Mouse (Mus musculus): ENCODE results near the gene Ktn1. TPM values are rescaled to one million over a fixed set of nuclear protein-coding genes. Genes with fewer than 3 reads are reported as not detected.
A peak's percentile ranks its signal among the peaks of the same experiment; 100 is the strongest.

The Ktn1 gene
- polyA plus RNA-seq (2015; fragmentation: Nextera tagmentation; extraction: Ambion mirVana) = 59.1 and 64.5 TPM in 2 replicates

- ATAC-seq (ENCODE audit: low FRiP score) = no peak
- Histone ChIP-seq H3K27ac (replicated peaks) (peak within 1 kb of the TSS; percentile 87), H3K27me3 (replicated peaks) (no peaks in the 10 kb centered on the region), H3K4me1 (peaks cover 24% of the 10 kb centered on the region), H3K4me2 (peak within 1 kb of the TSS; percentile 69), H3K36me3 (no peaks in the 10 kb centered on the region), H3K4me3 (replicated peaks) (peak within 1 kb of the TSS; percentile 84), H3K9ac (replicated peaks) (peak within 1 kb of the TSS; percentile 90), H3K9me3 (replicated peaks) (no peaks in the 10 kb centered on the region)
- WGBS = 60% methylated on average over 5 of the region's 5 CpGs
These were observed at the start of gene Ktn1 for GRCm38 (mm10) chr14:47648218-47648617. Gene Ktn1 (plus strand): TSS chr14:47648448.

GRCm38 (mm10) chr14:47613254-47613653 lies 35.0 kb upstream of the Ktn1 start:
- Histone ChIP-seq H3K4me1 (0 out of 2 replicates have a peak, but pooled peaks cover 3% of the 10 kb centered on the region), H3K27me3 (replicated peaks) (no peaks in the 10 kb centered on the region), H3K27ac (replicated peaks) (no peak overlapping the region), H3K36me3 (no peaks in the 10 kb centered on the region), H3K4me2 (no peak overlapping the region), H3K9me3 (replicated peaks) (no peaks in the 10 kb centered on the region), H3K9ac (replicated peaks) (no peak overlapping the region), H3K4me3 (replicated peaks) (no peak overlapping the region)
- 45% methylated on average over 7 of the region's 7 CpGs for WGBS
- no peak for ATAC-seq (ENCODE audit: low FRiP score)

- no peak overlapping the region for H3K4me3 ChIP-seq (replicated peaks)
- no peak overlapping the region for H3K9ac ChIP-seq (replicated peaks)
- no peaks in the 10 kb centered on the region for H3K27me3 ChIP-seq (replicated peaks)
- no peaks in the 10 kb centered on the region for H3K9me3 ChIP-seq (replicated peaks)
- H3K4me2 ChIP-seq = no peak overlapping the region
- H3K27ac ChIP-seq (replicated peaks) = no peak overlapping the region
- no peaks in the 10 kb centered on the region for H3K4me1 ChIP-seq
- no peaks in the 10 kb centered on the region for H3K36me3 ChIP-seq
- 93% methylated on average over 5 of the region's 5 CpGs for WGBS
- no peak for ATAC-seq (ENCODE audit: low FRiP score)
These were observed 29.4 kb upstream of the Ktn1 start for GRCm38 (mm10) chr14:47618891-47619290.

- H3K4me2 ChIP-seq = no peak overlapping the region
- 86% methylated on average over 5 of the region's 5 CpGs for WGBS
These were observed 26.3 kb upstream of the Ktn1 start for GRCm38 (mm10) chr14:47621901-47622300.

GRCm38 (mm10) chr14:47624837-47625236 lies 23.4 kb upstream of the Ktn1 start:
- Histone ChIP-seq H3K9me3 (replicated peaks) (no peaks in the 10 kb centered on the region), H3K27me3 (replicated peaks) (no peaks in the 10 kb centered on the region), H3K4me1 (no peaks in the 10 kb centered on the region), H3K9ac (replicated peaks) (no peak overlapping the region), H3K4me2 (no peak overlapping the region), H3K36me3 (no peaks in the 10 kb centered on the region), H3K27ac (replicated peaks) (no peak overlapping the region), H3K4me3 (replicated peaks) (no peak overlapping the region)
- no peak for ATAC-seq (ENCODE audit: low FRiP score)
- WGBS = 69% methylated on average over 3 of the region's 3 CpGs

More at GRCm38 (mm10) chr14:47621901-47622300, 26.3 kb upstream of the Ktn1 start:
- Histone ChIP-seq H3K9me3 (replicated peaks) (no peaks in the 10 kb centered on the region), H3K36me3 (no peaks in the 10 kb centered on the region), H3K4me1 (no peaks in the 10 kb centered on the region), H3K9ac (replicated peaks) (no peak overlapping the region), H3K27ac (replicated peaks) (no peak overlapping the region), H3K4me3 (replicated peaks) (no peak overlapping the region), H3K27me3 (replicated peaks) (no peaks in the 10 kb centered on the region)
- no peak for ATAC-seq (ENCODE audit: low FRiP score)

- H3K27ac ChIP-seq (replicated peaks) = no peak overlapping the region
- no peaks in the 10 kb centered on the region for H3K27me3 ChIP-seq (replicated peaks)
- H3K4me3 ChIP-seq (replicated peaks) = no peak overlapping the region
- no peaks in the 10 kb centered on the region for H3K4me1 ChIP-seq
- H3K4me2 ChIP-seq = no peak overlapping the region
- no peaks in the 10 kb centered on the region for H3K36me3 ChIP-seq
- no peaks in the 10 kb centered on the region for H3K9me3 ChIP-seq (replicated peaks)
- H3K9ac ChIP-seq (replicated peaks) = no peak overlapping the region
- WGBS = 86% methylated on average over 4 of the region's 4 CpGs
- no peak for ATAC-seq (ENCODE audit: low FRiP score)
These were observed 22.1 kb upstream of the Ktn1 start for GRCm38 (mm10) chr14:47626143-47626542.

GRCm38 (mm10) chr14:47626812-47627211 lies 21.4 kb upstream of the Ktn1 start:
- ATAC-seq (ENCODE audit: low FRiP score) = no peak
- Histone ChIP-seq H3K27ac (replicated peaks) (no peak overlapping the region), H3K9ac (replicated peaks) (no peak overlapping the region), H3K36me3 (no peaks in the 10 kb centered on the region), H3K9me3 (replicated peaks) (no peaks in the 10 kb centered on the region), H3K4me3 (replicated peaks) (no peak overlapping the region), H3K4me1 (no peaks in the 10 kb centered on the region), H3K27me3 (replicated peaks) (no peaks in the 10 kb centered on the region), H3K4me2 (no peak overlapping the region)
- WGBS = 81% methylated on average over 2 of the region's 2 CpGs

- Histone ChIP-seq H3K36me3 (no peaks in the 10 kb centered on the region), H3K27me3 (replicated peaks) (no peaks in the 10 kb centered on the region), H3K9ac (replicated peaks) (no peak overlapping the region), H3K9me3 (replicated peaks) (no peaks in the 10 kb centered on the region), H3K27ac (replicated peaks) (no peak overlapping the region), H3K4me1 (no peaks in the 10 kb centered on the region), H3K4me3 (replicated peaks) (no peak overlapping the region), H3K4me2 (no peak overlapping the region)
- ATAC-seq (ENCODE audit: low FRiP score) = no peak
- WGBS = 86% methylated on average over 5 of the region's 5 CpGs
These were observed 20.9 kb upstream of the Ktn1 start for GRCm38 (mm10) chr14:47627360-47627759.

GRCm38 (mm10) chr14:47632419-47632818 lies 15.8 kb upstream of the Ktn1 start:
- Histone ChIP-seq H3K27me3 (replicated peaks) (no peaks in the 10 kb centered on the region), H3K27ac (replicated peaks) (no peak overlapping the region), H3K9me3 (replicated peaks) (no peaks in the 10 kb centered on the region), H3K4me2 (no peak overlapping the region), H3K36me3 (no peaks in the 10 kb centered on the region), H3K4me1 (peaks cover 15% of the 10 kb centered on the region), H3K4me3 (replicated peaks) (no peak overlapping the region), H3K9ac (replicated peaks) (no peak overlapping the region)
- ATAC-seq (ENCODE audit: low FRiP score) = no peak
- 85% methylated on average over 1 of the region's 1 CpGs for WGBS

GRCm38 (mm10) chr14:47634410-47634809 lies 13.8 kb upstream of the Ktn1 start:
- Histone ChIP-seq H3K36me3 (no peaks in the 10 kb centered on the region), H3K9ac (replicated peaks) (no peak overlapping the region), H3K27me3 (replicated peaks) (no peaks in the 10 kb centered on the region), H3K4me3 (replicated peaks) (no peak overlapping the region), H3K9me3 (replicated peaks) (no peaks in the 10 kb centered on the region), H3K4me2 (no peak overlapping the region), H3K4me1 (peaks cover 15% of the 10 kb centered on the region), H3K27ac (replicated peaks) (no peak overlapping the region)
- 44% methylated on average over 9 of the region's 9 CpGs for WGBS
- ATAC-seq (ENCODE audit: low FRiP score) = peak; percentile 55

GRCm38 (mm10) chr14:47634846-47635245 lies 13.4 kb upstream of the Ktn1 start:
- no peak overlapping the region for H3K4me3 ChIP-seq (replicated peaks)
- no peak overlapping the region for H3K4me2 ChIP-seq
- ATAC-seq (ENCODE audit: low FRiP score) = no peak
- H3K27me3 ChIP-seq (replicated peaks) = no peaks in the 10 kb centered on the region
- no peak overlapping the region for H3K9ac ChIP-seq (replicated peaks)
- WGBS = 81% methylated on average over 7 of the region's 7 CpGs
- peaks cover 15% of the 10 kb centered on the region for H3K4me1 ChIP-seq
- no peak overlapping the region for H3K27ac ChIP-seq (replicated peaks)
- no peaks in the 10 kb centered on the region for H3K9me3 ChIP-seq (replicated peaks)
- H3K36me3 ChIP-seq = no peaks in the 10 kb centered on the region

GRCm38 (mm10) chr14:47638316-47638895 lies 9.8 kb upstream of the Ktn1 start:
- H3K4me2 ChIP-seq = no peak overlapping the region
- ATAC-seq (ENCODE audit: low FRiP score) = no peak
- H3K27ac ChIP-seq (replicated peaks) = no peak overlapping the region
- no peaks in the 10 kb centered on the region for H3K27me3 ChIP-seq (replicated peaks)
- H3K9ac ChIP-seq (replicated peaks) = no peak overlapping the region
- WGBS = 77% methylated on average over 4 of the region's 4 CpGs
- H3K9me3 ChIP-seq (replicated peaks) = no peaks in the 10 kb centered on the region
- H3K4me3 ChIP-seq (replicated peaks) = no peak overlapping the region
- H3K36me3 ChIP-seq = no peaks in the 10 kb centered on the region
- peaks cover 15% of the 10 kb centered on the region for H3K4me1 ChIP-seq
